Mouse (Mus musculus): ENCODE measurements around the gene Crybg3. TPM values are rescaled to one million over a fixed set of nuclear protein-coding genes. Genes with fewer than 3 reads are reported as not detected.

Crybg3 gene
- polyA plus RNA-seq, 1 experiment = 11.8 TPM

DNA sequence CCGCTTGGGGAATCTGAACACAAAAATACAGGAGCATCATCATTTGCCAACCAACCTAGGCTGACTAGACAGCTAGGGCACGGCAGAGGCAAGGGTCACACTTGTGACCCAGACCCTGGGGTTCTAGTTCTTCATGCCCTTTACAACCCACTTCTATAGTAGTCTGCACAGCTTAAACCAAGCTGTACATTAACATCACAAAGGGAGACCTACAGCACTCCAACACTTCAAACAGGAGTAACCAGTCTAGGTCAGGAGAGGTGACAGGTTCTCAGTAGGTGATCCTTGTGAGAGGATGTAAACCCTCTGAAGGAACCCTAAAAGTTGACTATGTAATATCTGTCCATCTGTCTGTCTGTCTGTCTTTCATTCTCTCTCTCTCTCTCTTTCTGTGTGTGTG is 35.1 kb downstream of the Crybg3 start:
- H3K27ac ChIP-seq (ENCODE audit: insufficient read depth, low read length) = no peak overlapping the region
- no peak overlapping the region for H3K9ac ChIP-seq (ENCODE audit: low read depth, poor library complexity, severe bottlenecking)
- no peaks in the 10 kb centered on the region for H3K27me3 ChIP-seq (ENCODE audit: control insufficient read depth, insufficient read depth, low read length, poor library complexity, severe bottlenecking)
- H3K4me3 ChIP-seq (ENCODE audit: low read depth, low read length) = no peak overlapping the region
- TF ChIP-seq EP300 (IDR thresholded peaks at IDR 0.05; ENCODE audit: insufficient read depth, low read depth, low read length) = no peak
- no peak for TF ChIP-seq POLR2A (IDR thresholded peaks at IDR 0.05; ENCODE audit: insufficient read depth, low read length)
- TF ChIP-seq CTCF (IDR thresholded peaks at IDR 0.05; ENCODE audit: low read depth, low read length) = no peak
- no peaks in the 10 kb centered on the region for H3K36me3 ChIP-seq (ENCODE audit: control insufficient read depth, insufficient read depth, low read length, poor library complexity, severe bottlenecking)
- no peaks in the 10 kb centered on the region for H3K9me3 ChIP-seq (replicated peaks; ENCODE audit: control insufficient read depth, insufficient read depth, low read length, poor library complexity, severe bottlenecking)
- peaks cover 7% of the 10 kb centered on the region for H3K4me1 ChIP-seq (ENCODE audit: control insufficient read depth, insufficient read depth, low read length)

DNA sequence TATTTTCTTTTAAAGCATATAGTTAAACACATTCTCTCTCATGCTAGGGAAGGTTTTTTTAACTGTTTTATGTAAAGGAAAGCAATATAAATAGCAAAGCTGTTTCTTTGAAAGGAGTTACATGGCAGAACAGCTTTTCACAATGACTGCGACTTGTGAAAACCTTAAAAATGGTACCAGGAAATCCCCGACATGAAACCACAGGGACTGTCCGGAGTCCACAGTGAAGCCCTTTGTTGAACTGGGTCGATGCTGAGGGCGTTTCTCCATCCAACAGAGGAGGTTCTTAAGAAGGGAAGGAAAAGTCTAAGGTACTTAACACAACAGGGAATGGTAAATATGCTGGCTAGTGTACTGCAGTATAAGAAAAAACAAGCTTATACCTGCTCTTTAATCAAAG is 36.8 kb downstream of the Crybg3 start:
- H3K9me3 ChIP-seq (replicated peaks; ENCODE audit: control insufficient read depth, insufficient read depth, low read length, poor library complexity, severe bottlenecking) = no peaks in the 10 kb centered on the region
- no peaks in the 10 kb centered on the region for H3K27me3 ChIP-seq (ENCODE audit: control insufficient read depth, insufficient read depth, low read length, poor library complexity, severe bottlenecking)
- H3K9ac ChIP-seq (ENCODE audit: low read depth, poor library complexity, severe bottlenecking) = no peak overlapping the region
- TF ChIP-seq EP300 (IDR thresholded peaks at IDR 0.05; ENCODE audit: insufficient read depth, low read depth, low read length) = no peak
- TF ChIP-seq POLR2A (IDR thresholded peaks at IDR 0.05; ENCODE audit: insufficient read depth, low read length) = no peak
- no peak overlapping the region for H3K4me3 ChIP-seq (ENCODE audit: low read depth, low read length)
- H3K36me3 ChIP-seq (ENCODE audit: control insufficient read depth, insufficient read depth, low read length, poor library complexity, severe bottlenecking) = peaks cover 2% of the 10 kb centered on the region; the same call in 1 of the 2 replicates
- H3K4me1 ChIP-seq (ENCODE audit: control insufficient read depth, insufficient read depth, low read length) = peaks cover 7% of the 10 kb centered on the region
- no peak overlapping the region for H3K27ac ChIP-seq (ENCODE audit: insufficient read depth, low read length)

DNA sequence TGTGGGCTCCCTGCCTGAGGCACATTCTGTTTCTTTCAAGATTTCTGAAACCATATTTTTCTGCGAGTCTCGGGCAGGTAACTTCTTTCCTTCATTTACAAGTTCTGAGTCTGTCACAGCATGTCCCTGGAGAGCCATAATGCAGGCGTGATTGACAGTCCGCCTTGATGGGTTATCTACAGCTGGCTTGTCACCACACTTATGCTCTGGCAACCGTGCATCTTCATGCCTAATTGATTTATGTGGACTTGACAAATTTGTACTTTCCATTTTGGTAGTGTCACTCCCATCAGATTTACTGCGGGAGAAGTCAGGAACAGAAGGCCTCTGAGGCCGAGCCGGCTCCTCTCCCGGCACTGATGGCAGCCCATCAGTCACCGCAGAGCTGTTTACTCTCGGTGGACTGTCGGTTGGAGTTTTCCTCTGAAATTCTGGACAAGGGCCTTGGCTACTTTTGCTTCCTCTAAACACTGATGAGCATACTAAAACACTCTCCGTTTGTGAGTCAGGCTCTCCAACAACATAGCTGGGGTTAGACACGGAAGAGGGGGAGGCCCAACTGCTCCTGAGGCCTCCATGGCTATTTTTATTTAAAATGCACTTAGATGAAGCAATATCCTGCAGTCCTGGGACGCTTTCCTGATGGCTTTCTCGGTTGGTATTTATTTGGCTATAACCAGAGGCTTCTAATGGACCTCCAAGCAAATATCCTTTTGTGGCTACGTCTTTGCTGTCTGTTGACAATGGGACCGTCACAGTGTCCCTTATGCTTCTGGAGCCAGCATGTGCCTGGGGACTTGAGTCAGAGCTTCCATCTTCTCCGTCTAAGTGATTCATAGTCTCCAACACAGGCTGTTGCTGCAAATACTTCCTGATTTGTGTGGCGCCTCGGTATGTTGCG is 41.2 kb downstream of the Crybg3 start:
- H3K4me3 ChIP-seq (ENCODE audit: low read depth, low read length) = no peak overlapping the region
- H3K9ac ChIP-seq (ENCODE audit: low read depth, poor library complexity, severe bottlenecking) = no peak overlapping the region
- TF ChIP-seq EP300 (IDR thresholded peaks at IDR 0.05; ENCODE audit: insufficient read depth, low read depth, low read length) (no peak), POLR2A (IDR thresholded peaks at IDR 0.05; ENCODE audit: insufficient read depth, low read length) (no peak), CTCF (IDR thresholded peaks at IDR 0.05; ENCODE audit: low read depth, low read length) (no peak)
- no peaks in the 10 kb centered on the region for H3K4me1 ChIP-seq (ENCODE audit: control insufficient read depth, insufficient read depth, low read length)
- peaks cover 4% of the 10 kb centered on the region; the same call in 1 of the 2 replicates for H3K36me3 ChIP-seq (ENCODE audit: control insufficient read depth, insufficient read depth, low read length, poor library complexity, severe bottlenecking)
- no peaks in the 10 kb centered on the region for H3K27me3 ChIP-seq (ENCODE audit: control insufficient read depth, insufficient read depth, low read length, poor library complexity, severe bottlenecking)
- no peak overlapping the region for H3K27ac ChIP-seq (ENCODE audit: insufficient read depth, low read length)
- no peaks in the 10 kb centered on the region for H3K9me3 ChIP-seq (replicated peaks; ENCODE audit: control insufficient read depth, insufficient read depth, low read length, poor library complexity, severe bottlenecking)

DNA sequence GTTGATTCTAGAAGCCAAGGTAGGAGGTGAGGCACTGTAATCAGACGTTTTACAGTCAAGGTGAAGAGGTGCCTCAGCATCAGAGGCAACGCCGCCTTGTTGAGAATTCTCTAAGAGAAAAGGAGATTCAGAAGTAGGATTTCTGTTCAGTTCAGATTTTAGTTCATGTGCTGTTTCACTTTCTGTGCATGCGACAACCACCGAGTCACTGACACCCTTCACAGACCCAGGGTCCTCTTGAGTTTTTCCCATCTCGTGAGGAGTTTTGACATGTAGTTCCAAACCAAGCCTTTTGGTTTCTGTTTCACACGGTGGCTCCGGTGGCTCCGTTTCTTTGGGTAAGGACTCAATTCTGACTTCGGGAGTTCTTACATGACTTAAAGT is 41.9 kb downstream of the Crybg3 start:
- Histone ChIP-seq H3K36me3 (ENCODE audit: control insufficient read depth, insufficient read depth, low read length, poor library complexity, severe bottlenecking) (peaks cover 4% of the 10 kb centered on the region; the same call in 1 of the 2 replicates), H3K4me3 (ENCODE audit: low read depth, low read length) (no peak overlapping the region), H3K9me3 (replicated peaks; ENCODE audit: control insufficient read depth, insufficient read depth, low read length, poor library complexity, severe bottlenecking) (no peaks in the 10 kb centered on the region), H3K4me1 (ENCODE audit: control insufficient read depth, insufficient read depth, low read length) (no peaks in the 10 kb centered on the region), H3K27me3 (ENCODE audit: control insufficient read depth, insufficient read depth, low read length, poor library complexity, severe bottlenecking) (no peaks in the 10 kb centered on the region), H3K9ac (ENCODE audit: low read depth, poor library complexity, severe bottlenecking) (no peak overlapping the region), H3K27ac (ENCODE audit: insufficient read depth, low read length) (no peak overlapping the region)
- no peak for TF ChIP-seq EP300 (IDR thresholded peaks at IDR 0.05; ENCODE audit: insufficient read depth, low read depth, low read length)
- no peak for TF ChIP-seq POLR2A (IDR thresholded peaks at IDR 0.05; ENCODE audit: insufficient read depth, low read length)
- TF ChIP-seq CTCF (IDR thresholded peaks at IDR 0.05; ENCODE audit: low read depth, low read length) = no peak

DNA sequence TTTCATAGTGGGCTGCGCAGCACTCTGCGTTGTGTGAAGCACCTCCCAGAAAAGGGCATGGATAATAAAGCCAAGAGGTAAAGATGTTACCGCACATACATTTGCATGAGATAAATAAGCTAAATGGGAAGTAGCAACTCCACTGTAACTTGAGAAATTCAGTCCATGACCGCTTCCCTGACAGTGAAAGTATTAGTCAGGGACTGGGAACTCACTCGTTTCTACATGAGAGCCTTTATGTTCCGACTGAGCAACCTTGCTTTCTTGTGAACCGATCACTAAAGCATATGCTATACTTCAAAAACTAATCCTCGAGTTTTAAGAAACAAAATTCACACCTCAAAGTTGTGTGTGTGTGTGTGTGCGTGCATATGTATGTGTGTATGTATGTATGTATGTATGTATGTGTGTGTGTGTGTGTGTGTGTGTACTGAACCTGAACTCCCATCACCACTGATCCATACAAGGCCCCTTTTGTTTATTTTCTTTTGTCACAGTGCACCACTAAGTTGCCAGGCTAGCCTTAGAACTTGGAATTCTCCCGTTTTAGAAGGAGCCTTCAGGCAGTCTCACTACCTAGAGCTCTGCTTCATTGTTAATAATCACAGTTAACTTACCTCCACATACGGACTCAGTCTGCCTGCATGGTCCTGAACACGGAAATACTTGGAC is 47.2 kb downstream of the Crybg3 start:
- TF ChIP-seq CTCF (IDR thresholded peaks at IDR 0.05; ENCODE audit: low read depth, low read length) (no peak), POLR2A (IDR thresholded peaks at IDR 0.05; ENCODE audit: insufficient read depth, low read length) (no peak), EP300 (IDR thresholded peaks at IDR 0.05; ENCODE audit: insufficient read depth, low read depth, low read length) (no peak)
- Histone ChIP-seq H3K4me1 (ENCODE audit: control insufficient read depth, insufficient read depth, low read length) (no peaks in the 10 kb centered on the region), H3K27me3 (ENCODE audit: control insufficient read depth, insufficient read depth, low read length, poor library complexity, severe bottlenecking) (no peaks in the 10 kb centered on the region), H3K27ac (ENCODE audit: insufficient read depth, low read length) (no peak overlapping the region), H3K9ac (ENCODE audit: low read depth, poor library complexity, severe bottlenecking) (no peak overlapping the region), H3K4me3 (ENCODE audit: low read depth, low read length) (no peak overlapping the region), H3K36me3 (ENCODE audit: control insufficient read depth, insufficient read depth, low read length, poor library complexity, severe bottlenecking) (no peaks in the 10 kb centered on the region; the same call in 1 of the 2 replicates), H3K9me3 (replicated peaks; ENCODE audit: control insufficient read depth, insufficient read depth, low read length, poor library complexity, severe bottlenecking) (no peaks in the 10 kb centered on the region)

DNA sequence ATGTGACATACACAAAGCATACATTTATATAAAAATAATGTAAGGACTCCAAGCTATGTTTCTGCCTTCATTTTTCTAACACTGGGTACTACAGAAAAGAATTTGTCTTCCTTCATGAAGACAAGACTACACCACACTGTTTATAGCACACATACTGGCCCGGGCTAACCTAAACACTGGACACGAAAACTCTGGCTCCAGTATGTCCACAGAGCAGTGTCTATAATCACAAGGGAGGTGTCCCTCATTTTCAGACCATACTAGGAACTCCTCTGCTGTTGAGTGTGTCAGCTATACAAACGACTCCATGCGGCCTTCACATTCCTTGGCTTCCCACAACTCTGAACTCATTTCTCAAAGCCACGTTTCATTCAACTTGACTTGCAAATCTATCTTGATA is 49.3 kb downstream of the Crybg3 start:
- Histone ChIP-seq H3K9ac (ENCODE audit: low read depth, poor library complexity, severe bottlenecking) (no peak overlapping the region), H3K4me3 (ENCODE audit: low read depth, low read length) (no peak overlapping the region), H3K36me3 (ENCODE audit: control insufficient read depth, insufficient read depth, low read length, poor library complexity, severe bottlenecking) (no peaks in the 10 kb centered on the region; the same call in 1 of the 2 replicates), H3K4me1 (ENCODE audit: control insufficient read depth, insufficient read depth, low read length) (no peaks in the 10 kb centered on the region), H3K27ac (ENCODE audit: insufficient read depth, low read length) (no peak overlapping the region), H3K9me3 (replicated peaks; ENCODE audit: control insufficient read depth, insufficient read depth, low read length, poor library complexity, severe bottlenecking) (no peaks in the 10 kb centered on the region), H3K27me3 (ENCODE audit: control insufficient read depth, insufficient read depth, low read length, poor library complexity, severe bottlenecking) (no peaks in the 10 kb centered on the region)
- no peak for TF ChIP-seq EP300 (IDR thresholded peaks at IDR 0.05; ENCODE audit: insufficient read depth, low read depth, low read length)
- no peak for TF ChIP-seq POLR2A (IDR thresholded peaks at IDR 0.05; ENCODE audit: insufficient read depth, low read length)
- no peak for TF ChIP-seq CTCF (IDR thresholded peaks at IDR 0.05; ENCODE audit: low read depth, low read length)
